Mouse (Mus musculus): ENCODE measurements at regions not wholly inside any gene's neighbourhood (a gene's known extent, or its start where the extent isn't known, plus 50 kb on each side); places are given as distances from the start of the nearest gene placed in this dataset.

DNA sequence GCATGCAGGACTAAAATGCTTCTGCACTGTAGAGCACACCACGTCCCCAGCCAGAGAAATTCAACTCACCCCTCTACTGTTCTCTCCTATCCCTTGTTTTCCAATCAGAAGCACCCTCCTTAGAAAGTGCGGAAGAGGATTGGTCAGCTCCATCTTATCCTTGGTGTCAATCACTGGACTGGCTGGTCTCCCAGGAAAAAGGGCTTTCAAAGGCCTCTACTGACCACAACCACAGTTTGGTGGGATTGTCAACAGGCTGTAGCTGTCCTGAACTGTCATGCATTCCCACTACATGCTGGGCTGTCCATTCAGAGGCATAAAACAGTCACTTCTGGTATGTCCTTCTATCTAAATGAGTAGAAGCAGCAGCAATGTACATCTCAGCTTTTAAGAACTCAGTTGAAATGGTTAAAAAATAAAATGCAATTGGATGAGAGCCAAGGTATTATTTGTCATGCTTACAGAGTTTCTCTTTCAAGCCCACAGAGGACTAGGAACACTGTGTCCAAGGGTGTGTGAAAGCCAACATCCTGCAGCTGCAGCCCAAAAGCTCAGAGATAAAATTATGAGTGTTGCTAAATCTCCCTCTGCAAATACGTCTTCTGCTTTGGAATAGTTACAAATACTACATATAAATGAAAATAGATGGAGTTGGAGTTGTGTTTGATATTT is 101.2 kb upstream of the Tshz3 start:
- TF ChIP-seq CTCF (IDR thresholded peaks at IDR 0.05; ENCODE audit: borderline replicate concordance, insufficient read depth, low read length) (no peak), POLR2A (IDR thresholded peaks at IDR 0.05; ENCODE audit: low read depth, low read length) (no peak)

All from embryonic fibroblast, embryonic 13.5 days (primary cell).